Mouse (Mus musculus): Measurements from ENCODE around the gene Gm340. TPM values are rescaled to one million over a fixed set of nuclear protein-coding genes. Genes with fewer than 3 reads are reported as not detected.

The Gm340 gene
- polyA plus RNA-seq (2017; shearing (Covaris generic)) = 5.3 TPM

GRCm38 (mm10) chr19:41581706-41582420 is at the start of gene Gm340:
TSS of gene Gm340 (plus strand) at chr19:41582370.

Other genes with a start within 250 kb of the Gm340 start
- 9.2 TPM for gene Pik3ap1, start 197.3 kb upstream of the Gm340 start, polyA plus RNA-seq (2017; shearing (Covaris generic))
- gene Lcor, start 99.7 kb upstream of the Gm340 start, polyA plus RNA-seq (2017; shearing (Covaris generic)) = 10.6 TPM
- gene Slit1, start 161.3 kb downstream of the Gm340 start, polyA plus RNA-seq (2017; shearing (Covaris generic)) = not detected
- 4.9 TPM for gene Arhgap19, start 219.7 kb downstream of the Gm340 start, polyA plus RNA-seq (2017; shearing (Covaris generic))
- 1.5 TPM for gene Frat1, start 247.6 kb downstream of the Gm340 start, polyA plus RNA-seq (2017; shearing (Covaris generic))